Mouse (Mus musculus) adrenal gland, adult 8-10 months (tissue): ENCODE results near the gene Rps28. TPM values are rescaled to one million over a fixed set of nuclear protein-coding genes. Genes with fewer than 3 reads are reported as not detected.

Experiments used
- DNase-seq: peaks from one replicate; pipeline ENCODE4 v3.0.0; 2022
- total RNA-seq, 4 experiments: library from RNA; stranded (reverse); gene quantifications; 2 replicates each; pipeline ENCODE4 v1.2.4; 2022

Rps28 gene
- total RNA-seq, 4 experiments from 2014 or later: 1,538 to 1,820 (median 1,607) TPM

DNA sequence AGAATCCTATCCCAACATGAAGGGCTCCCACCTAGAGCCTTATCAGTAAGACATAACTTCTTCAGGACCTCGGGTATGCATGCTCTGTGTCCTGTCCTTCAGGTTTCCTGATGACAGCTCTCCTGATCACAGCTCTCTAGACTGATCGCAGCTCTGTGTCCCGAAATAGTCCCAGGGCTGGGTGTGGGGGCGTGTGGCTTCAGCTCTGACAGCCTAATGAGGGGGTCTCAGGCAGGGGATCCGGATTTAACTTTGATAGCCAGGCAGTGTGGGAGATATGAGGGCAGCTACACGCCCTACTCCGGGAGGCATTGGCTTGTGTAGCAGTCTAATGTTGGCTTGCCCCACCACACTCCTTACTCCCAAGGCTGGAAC lies 13.2 kb downstream of the Rps28 start:
- no peak for DNase-seq

DNA sequence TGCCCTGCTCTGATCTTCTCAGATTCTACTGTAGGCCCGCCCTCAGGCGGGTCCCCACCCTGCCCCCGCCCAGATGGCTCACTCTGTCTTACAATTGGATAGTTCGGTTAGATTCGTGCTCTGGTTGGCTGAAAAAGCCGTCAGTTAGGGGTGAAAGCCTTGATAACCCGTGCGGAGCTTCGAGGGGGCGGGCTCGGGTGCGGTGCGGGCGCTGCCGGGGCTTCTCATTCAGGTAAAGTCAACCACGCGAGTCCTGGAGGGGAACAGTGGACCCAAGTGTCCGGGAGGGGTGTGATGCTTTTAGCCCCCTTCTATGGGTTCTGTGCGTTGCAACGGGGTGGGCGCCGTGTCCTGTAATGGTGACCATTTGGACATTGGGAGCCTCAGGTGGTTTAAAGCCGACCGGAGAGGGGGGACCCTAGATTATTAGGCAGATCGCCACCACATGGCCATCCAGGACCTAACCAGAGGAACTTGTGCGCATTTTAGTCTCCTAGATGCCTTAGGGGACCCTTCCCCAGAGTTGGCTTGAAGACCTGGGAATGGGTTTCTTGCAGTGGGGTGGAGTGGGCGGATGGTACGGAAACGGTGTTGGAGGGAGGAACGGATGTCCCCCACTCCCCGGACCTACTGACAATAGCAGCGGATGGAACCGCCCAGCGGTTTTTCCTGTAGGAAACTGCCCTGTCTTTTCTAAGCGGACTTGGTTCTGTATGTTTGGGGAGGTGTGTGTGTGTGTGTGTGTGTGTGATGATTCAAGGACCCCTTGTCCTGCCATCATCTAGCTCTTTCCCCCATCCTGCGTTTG lies 13.8 kb downstream of the Rps28 start, which contains the start of gene Kank3:
Kank3 (plus strand) TSS at position 186 of the 808 bp plus-strand sequence.
- DNase-seq: peak; percentile 92

GRCm38 (mm10) chr17:33808192-33808591 lies 16.2 kb downstream of the Rps28 start:
- no peak for DNase-seq

- no peak for DNase-seq
These were observed 17.0 kb downstream of the Rps28 start for GRCm38 (mm10) chr17:33807181-33807888.

DNA sequence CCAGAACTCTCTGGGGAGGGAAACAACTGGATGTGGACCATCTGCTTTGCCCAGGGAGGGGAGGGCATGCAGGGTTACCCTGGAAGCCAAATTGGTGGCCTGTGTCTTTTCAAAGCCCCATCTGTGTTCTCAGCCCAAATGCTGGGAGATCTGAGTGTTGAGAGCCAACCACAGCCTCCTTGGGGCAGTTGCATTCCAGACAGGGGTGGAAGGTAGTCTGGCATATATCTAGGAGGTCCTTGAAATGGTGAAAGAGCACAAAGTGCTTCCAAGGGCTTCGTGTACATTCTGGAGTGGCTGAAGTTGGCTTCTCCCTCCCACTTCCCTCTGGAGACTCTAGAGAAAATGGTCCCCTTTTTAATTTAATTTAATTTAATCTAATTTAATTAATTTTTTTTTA lies 19.6 kb downstream of the Rps28 start:
- DNase-seq: no peak

DNA sequence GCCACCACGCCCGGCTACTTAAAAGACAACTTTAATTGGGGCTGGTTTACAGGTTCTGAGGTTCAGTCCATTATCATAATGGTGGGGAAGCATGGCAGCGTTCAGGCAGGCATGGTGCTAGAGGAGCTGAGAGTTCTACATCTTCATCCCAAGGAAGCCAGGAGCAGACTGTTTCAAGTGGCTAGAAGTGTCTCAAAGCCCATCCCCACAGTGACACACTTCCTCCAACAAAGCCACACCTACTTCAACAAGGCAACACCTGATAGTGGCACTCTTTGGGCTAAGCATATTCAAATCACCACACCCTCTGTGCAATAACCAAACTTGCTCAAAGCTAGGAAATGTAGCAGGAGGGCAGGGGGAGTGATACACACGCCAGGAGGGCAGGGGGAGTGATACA lies 20.2 kb downstream of the Rps28 start:
- DNase-seq: no peak

DNA sequence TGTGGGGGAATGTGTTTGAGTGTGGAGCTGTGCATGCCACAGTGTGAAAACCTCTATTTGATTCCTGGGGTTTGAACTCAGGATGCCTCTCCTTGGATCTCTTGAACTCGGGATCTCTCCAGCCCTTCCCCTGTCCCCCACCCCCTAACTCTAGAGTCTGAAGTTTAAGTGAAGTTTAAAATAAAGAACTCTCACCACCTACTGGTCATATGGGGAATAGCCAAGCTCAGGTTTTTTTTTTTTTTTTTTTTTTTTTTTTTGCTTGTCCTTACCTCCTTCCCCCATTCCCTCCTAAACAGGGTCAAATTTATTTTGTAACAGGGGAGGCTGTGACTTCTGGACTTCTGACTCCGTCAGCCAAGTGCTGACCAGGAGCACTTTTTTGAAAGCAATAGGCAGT lies 22.1 kb downstream of the Rps28 start:
- no peak for DNase-seq

GRCm38 (mm10) chr17:33799277-33799676 lies 25.1 kb downstream of the Rps28 start:
- no peak for DNase-seq

- DNase-seq: no peak
These were observed 26.1 kb downstream of the Rps28 start for GRCm38 (mm10) chr17:33798306-33798705.

- no peak for DNase-seq
These were observed 35.6 kb downstream of the Rps28 start for GRCm38 (mm10) chr17:33788732-33789131.

- DNase-seq: no peak
These were observed 38.0 kb downstream of the Rps28 start for GRCm38 (mm10) chr17:33786375-33786774.

GRCm38 (mm10) chr17:33784939-33785338 lies 39.4 kb downstream of the Rps28 start:
- no peak for DNase-seq

DNA sequence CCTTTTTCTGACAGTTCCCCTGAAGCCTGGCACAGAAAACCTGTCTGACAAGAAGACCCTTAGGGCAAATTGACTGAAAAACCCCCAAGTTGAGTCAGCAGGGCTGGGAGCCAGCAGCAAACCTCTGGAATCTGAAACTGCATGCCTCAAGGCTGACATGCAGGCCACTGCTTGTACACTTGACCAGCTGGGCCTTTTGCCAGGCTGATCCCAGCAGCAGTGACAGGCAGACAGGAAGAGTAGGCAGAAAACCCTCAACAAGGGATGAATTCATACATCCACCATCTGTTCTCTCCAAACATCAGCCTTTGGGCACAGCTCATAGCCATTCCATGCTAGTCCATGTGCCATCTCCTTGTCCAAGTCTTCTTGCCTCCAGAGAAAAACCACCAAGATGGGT lies 41.0 kb downstream of the Rps28 start:
- peak; percentile 88 for DNase-seq

GRCm38 (mm10) chr17:33782067-33782466 lies 42.3 kb downstream of the Rps28 start:
- no peak for DNase-seq

GRCm38 (mm10) chr17:33781124-33781977 lies 43.0 kb downstream of the Rps28 start, which contains the start of gene Angptl4:
TSS of gene Angptl4 (minus strand) at chr17:33781830.
- DNase-seq: peak; percentile 76

GRCm38 (mm10) chr17:33780431-33780830 lies 43.9 kb downstream of the Rps28 start:
- DNase-seq: no peak

GRCm38 (mm10) chr17:33779967-33780295 lies 44.4 kb downstream of the Rps28 start:
- DNase-seq: no peak

GRCm38 (mm10) chr17:33779271-33779966 lies 44.9 kb downstream of the Rps28 start:
- peak; percentile 89 for DNase-seq

DNA sequence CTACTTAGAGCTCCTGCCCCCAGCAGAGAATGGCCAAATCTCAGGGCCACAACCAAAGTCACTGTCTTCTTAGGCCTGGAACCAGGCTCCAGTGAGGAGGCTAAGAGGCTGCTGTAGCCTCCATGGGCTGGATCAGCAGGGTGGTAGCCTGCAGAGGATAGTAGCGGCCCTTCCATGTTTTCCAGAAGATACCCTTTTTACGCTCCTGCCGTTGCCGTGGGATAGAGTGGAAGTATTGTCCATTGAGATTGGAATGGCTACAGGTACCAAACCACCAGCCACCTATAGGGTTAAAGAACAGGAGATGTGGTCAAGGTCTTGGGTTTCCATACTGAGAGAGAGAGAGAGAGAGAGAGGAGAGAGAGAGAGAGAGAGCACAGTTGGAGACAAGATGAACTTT lies 49.1 kb downstream of the Rps28 start:
- no peak for DNase-seq

DNA sequence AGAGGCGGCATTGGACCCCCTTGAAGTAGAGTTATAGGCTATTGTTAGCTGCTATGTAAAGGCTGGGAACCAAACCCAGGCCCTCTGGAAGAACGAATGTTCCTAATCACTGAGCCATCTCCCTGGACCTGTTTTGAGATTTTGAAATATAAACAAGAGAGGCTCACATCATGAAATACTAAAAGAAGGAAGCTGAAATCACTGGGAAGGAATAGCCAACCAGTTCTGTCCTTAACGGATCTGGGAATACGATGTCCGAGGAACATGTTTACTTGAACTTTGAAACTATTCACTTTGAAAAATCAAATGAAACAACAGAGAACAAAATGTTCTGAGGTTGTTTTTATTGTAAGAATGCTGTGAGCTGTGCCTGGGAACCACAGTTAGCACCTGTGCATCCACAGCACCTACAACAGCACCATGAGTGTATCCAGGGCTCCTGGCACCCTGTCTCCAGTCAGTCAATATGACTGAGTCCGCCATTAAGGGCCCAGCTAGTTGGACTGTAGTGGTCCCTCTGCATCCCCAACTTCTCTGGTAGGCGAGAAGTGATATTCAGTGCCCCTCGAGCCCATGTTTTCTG lies 49.7 kb downstream of the Rps28 start:
- no peak for DNase-seq

DNA sequence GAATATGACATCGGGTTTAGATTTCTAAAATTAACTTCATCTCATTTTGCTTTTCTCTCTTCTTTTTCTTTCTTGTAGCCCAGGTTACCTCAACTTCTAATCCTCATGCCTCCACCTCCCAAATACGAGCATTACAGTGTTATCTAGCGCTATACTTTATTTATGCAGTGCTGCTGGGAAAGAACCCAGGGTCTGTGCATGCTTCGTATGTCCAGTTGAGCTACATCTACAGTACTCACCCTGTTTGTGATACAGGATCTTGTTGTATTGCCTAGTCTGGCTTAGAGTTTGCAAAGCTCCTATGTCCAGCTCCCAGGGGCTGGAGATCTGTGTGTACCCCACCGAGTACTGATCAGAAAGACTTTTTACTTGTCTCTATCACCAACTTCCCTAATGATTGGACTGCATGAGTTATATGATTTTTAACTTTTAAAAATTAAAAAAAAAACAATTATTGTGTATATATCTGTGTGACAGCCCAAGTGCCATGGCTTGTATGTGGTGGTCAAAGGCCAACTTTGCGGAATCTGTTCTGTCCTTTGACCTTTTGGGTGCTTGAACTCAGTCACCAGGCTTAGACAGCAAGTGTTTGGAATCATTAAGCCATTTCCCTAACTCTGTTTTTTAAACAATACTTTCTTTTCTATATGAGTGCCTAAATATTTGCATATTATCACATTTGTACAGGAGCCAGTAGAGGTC lies 50.3 kb downstream of the Rps28 start:
- no peak for DNase-seq
